Mouse (Mus musculus) lung, postnatal 4 days (tissue): ENCODE results near the gene Glrx5.

Source experiments
- DNase-seq, 2 experiments: peaks; one replicate each; pipeline ENCODE4 v3.0.0; 2021

Gene Glrx5

DNA sequence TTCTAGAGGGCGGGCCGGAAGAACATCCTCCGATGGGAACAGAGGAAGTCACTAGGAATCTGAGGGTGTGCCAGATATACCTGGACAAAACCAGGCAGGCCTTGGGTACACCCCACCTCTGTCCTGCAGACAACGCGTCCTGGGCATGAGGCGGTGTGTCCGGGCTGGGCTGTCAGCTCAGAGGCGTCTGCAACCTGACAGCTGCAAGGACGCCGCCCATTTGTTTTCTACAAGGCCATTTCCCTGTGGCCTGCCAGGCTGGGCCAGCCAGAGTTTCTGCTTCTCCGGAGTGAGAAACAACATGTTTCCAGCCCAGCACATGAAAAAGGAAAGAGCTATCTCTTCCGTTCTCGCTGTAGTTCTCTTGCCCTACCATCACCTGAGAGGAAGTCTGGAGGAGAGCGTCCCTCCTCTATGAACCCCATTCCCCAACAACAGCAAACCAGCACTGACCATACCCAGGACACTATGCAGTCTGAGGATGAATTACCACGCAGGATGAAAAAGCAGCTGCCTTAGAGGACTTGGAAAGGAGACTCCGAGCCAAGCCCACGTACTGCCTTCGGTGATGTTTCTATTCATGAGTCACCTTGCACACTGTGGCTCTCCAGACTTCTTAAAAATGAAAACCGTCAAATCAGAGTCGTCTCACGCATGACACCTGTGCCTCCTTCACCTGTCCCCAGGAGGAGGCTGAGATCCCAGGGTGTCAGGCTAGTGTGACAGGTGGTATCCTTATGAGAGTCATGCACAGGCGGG, 27.4 kb upstream of the Glrx5 start:
- no peak for DNase-seq

DNA sequence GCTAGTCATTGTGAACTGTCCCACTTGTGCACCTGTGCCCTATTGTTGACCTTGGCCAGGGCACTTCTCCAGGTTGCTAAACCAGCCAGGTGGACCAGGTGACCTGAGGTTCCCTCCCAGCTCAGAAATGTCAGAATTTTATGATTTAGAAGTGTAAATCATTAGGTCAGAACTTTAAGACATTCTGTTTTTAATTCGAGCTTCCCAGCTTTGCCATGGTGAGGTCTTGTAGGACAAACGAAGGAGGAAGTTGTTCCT, 26.8 kb upstream of the Glrx5 start:
- no peak for DNase-seq

- DNase-seq, result no peak
Observed at GRCm38 (mm10) chr12:105008150-105008549, 24.3 kb upstream of the Glrx5 start.

GRCm38 (mm10) chr12:105008752-105009178, 23.7 kb upstream of the Glrx5 start:
- peak; percentile 62 to 72 for DNase-seq

DNA sequence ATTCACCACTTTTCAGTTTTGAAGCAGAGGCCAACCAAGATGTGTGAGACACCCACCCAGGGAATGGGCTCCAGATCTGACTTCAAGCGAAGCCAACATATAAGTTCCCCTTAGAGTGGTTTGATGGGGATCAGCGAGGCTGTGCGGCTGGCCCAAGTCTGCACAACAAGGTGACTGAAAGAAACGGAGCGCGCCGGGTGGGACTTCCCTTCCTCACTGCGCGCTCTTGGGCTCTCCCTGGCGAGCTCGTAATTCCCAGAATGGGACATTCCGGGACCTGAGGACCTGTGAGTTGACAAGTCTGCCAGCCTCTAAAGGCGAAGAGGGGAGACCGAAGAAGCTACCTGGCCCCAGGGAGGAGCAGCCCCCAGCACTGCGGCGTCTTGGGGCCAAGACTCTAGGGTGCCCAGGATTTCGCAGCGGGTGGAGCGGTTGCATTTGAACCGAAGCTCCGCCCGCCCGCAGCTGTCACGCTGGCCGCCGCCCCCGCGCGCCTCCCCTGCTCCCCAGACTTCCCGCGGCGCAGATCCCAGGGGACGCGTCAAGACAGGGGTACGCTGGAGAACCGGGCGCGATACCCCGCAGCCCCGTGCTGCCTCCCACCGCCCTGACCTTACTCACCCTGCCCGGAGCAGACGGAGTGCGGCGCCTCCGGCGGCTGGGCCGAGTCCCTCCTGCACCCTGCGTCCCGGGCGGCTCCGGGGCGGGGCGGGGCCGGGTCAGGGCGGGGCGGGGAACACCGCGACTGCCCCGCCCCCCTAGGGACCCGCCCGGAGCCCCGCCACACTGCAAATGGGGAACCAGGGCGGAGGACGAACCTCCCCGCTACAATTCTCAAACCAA, 22.9 kb upstream of the Glrx5 start, which contains the start of gene Syne3:
Gene Syne3 (minus strand): TSS at position 440 of the 843 bp plus-strand sequence.
- peak; percentile 80 to 82 for DNase-seq

GRCm38 (mm10) chr12:105010213-105010790, 22.2 kb upstream of the Glrx5 start:
- no peak for DNase-seq

DNA sequence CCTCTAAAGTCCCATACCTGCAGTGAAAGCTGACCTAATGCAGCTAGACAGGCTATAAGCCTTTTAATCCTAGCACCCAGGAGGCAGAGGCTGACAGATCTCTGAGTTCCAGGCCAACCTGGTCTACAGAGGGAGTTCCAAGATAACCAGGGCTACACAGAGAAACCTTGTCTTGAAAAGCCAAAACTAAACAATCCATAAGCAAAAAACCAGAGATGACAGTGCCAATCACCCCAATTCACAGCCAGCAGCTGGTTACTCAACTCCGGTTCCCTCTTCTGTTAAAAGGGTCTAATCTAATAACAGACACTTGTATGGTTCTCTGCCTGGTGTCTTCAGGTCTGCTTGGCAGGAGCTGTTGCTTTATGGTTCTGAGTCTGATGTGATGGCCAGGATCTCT, 20.9 kb upstream of the Glrx5 start:
- no peak for DNase-seq

- no peak for DNase-seq
Observed at GRCm38 (mm10) chr12:105012314-105012713, 20.2 kb upstream of the Glrx5 start.

GRCm38 (mm10) chr12:105013065-105013464, 19.4 kb upstream of the Glrx5 start:
- DNase-seq, result peak; percentile 81 to 83

GRCm38 (mm10) chr12:105016199-105016598, 16.3 kb upstream of the Glrx5 start:
- no peak for DNase-seq

- DNase-seq, result no peak
Observed at GRCm38 (mm10) chr12:105016639-105017038, 15.8 kb upstream of the Glrx5 start.

GRCm38 (mm10) chr12:105019359-105020219, 12.9 kb upstream of the Glrx5 start:
- no peak for DNase-seq

- DNase-seq, result no peak
Observed at GRCm38 (mm10) chr12:105021441-105022069, 10.9 kb upstream of the Glrx5 start.

DNA sequence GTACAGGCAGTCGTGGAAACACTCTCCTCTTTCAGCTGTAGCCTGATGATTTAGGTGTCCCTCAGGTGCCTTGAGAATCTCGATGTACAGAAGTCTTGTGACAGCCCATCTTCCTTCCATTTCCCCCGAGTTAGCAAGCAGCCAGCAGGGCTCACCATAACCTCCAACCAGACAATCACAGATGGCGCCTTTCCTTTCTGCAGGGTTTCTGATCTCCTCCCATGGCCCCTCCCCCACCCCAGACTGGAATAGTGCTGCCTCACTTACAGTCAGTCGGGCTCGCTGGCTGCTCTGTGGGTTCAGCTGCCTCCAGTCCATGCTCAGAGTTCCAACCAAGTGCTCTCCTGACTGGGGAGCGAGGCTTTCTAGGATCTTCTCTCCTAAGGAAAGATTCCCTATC, 10.3 kb upstream of the Glrx5 start:
- no peak for DNase-seq

DNA sequence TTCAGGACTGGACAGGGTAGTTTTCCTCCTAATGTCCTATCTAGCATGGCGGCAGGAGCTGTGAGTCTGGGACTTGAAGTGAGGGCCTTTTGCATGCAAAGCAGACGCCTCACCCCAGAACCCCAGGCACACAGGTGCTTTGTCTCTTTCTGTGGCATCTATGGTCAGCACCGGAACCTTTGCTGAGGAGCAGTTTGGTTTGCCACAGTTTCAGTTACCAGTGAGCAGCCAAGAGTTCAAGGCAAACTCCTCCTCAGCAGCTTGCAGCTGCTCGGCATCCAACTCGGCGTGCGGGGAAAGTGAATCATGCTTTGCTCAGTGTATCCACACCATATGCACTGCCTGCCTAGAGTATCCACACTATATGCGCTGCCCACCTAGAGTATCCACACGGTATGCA, 9.7 kb upstream of the Glrx5 start:
- DNase-seq, result no peak

- DNase-seq, result peak in 1 of 2 experiments; percentile 71
Observed at GRCm38 (mm10) chr12:105025271-105025946, 7.1 kb upstream of the Glrx5 start.

GRCm38 (mm10) chr12:105025947-105026586, 6.4 kb upstream of the Glrx5 start:
- DNase-seq, result no peak

DNA sequence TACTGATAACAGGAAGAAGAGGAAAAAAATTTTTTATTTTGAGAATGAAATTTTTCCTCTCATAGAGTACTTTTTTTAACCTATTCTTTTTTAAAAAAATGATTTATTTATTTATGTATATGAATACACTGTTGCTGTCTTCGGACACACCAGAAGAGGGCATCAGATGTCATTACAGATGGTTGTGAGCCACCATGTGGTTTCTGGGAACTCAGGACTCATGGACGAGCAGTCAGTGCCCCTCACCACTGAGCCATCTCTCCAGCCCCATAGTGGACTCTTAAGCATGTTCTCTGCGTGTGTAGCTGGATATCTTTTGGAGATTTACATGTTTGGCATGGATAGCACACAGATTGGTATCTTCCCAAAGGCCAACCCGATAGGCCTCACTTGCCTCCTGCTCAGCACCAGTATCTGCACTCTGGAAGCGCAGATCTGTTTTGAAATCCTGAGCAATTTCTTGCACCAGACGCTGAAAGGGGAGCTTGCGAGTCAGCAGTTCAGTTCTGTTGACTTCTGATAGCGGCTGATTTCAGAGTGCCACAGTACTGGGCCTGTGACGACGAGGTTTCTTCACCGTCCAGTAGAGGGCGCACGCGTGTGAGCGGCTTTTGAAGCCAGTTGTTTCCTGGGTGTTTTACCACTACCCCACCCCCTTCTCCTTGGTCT, 5.0 kb upstream of the Glrx5 start:
- peak; percentile 84 to 88 for DNase-seq

DNA sequence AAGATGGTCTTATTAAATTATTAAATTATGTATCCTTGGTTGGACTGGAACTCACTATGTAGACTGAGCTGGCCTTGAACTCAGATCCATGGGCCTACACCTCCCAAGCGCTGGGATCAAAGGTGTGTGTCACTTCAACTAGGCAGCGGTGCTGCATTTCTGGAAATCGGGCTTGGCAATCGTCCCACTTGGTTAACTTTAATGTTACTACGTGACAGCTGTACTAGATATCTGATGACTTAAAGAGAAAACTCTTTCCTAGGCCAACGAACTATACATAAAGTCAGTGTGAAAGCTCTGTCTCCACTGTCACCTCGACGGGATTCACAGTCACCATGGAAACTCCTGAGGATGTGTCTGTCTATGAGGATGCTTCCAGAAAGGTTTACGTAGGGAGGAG, 2.6 kb upstream of the Glrx5 start:
- no peak for DNase-seq
